Mouse (Mus musculus) forebrain, embryonic 15.5 days (tissue): ENCODE results near the gene Mrm3. TPM values are rescaled to one million over a fixed set of nuclear protein-coding genes. Genes with fewer than 3 reads are reported as not detected.

Experiments used
- ATAC-seq: fragments of 200-750 bp; cut with Nextera tagmentation; replicated peaks from 2 replicates; pipeline ENCODE4 v1.8.0; 2017; ENCODE audit warnings: mild to moderate bottlenecking, moderate TSS enrichment, moderate library complexity
- H3K27ac ChIP-seq: fragments of 300-500 bp; sonication (generic); replicated peaks from 2 replicates; pipeline ENCODE4 v1.5.1; 2015; ENCODE audit warnings: mild to moderate bottlenecking, inconsistent platforms
- H3K27me3 ChIP-seq: fragments of 300-500 bp; sonication (generic); 2 replicates; pipeline ENCODE4 v1.6.1; 2015; ENCODE audit warnings: inconsistent platforms
- H3K36me3 ChIP-seq: fragments of 300-500 bp; sonication (generic); 2 replicates; pipeline ENCODE4 v1.6.1; 2015; ENCODE audit warnings: mild to moderate bottlenecking, inconsistent platforms
- H3K4me1 ChIP-seq: fragments of 300-500 bp; sonication (generic); 2 replicates; pipeline ENCODE4 v1.6.1; 2015; ENCODE audit warnings: inconsistent platforms
- H3K4me2 ChIP-seq: fragments of 300-500 bp; sonication (generic); replicated peaks from 2 replicates; pipeline ENCODE4 v1.6.1; 2015; ENCODE audit warnings: mild to moderate bottlenecking, inconsistent platforms
- H3K4me3 ChIP-seq: fragments of 300-500 bp; sonication (generic); 2 replicates; pipeline ENCODE4 v1.5.1; 2015; ENCODE audit warnings: mild to moderate bottlenecking, inconsistent platforms
- H3K9ac ChIP-seq: fragments of 300-500 bp; sonication (generic); replicated peaks from 2 replicates; pipeline ENCODE4 v1.6.1; 2015; ENCODE audit warnings: mild to moderate bottlenecking, inconsistent platforms
- H3K9me3 ChIP-seq: fragments of 300-500 bp; sonication (generic); 2 replicates; pipeline ENCODE4 v1.6.1; 2016; ENCODE audit warnings: inconsistent platforms
- WGBS: fragments of 180-500 bp; shearing (Covaris S2); methylation state at CpG from one replicate; pipeline ENCODE4 v1.1.7; 2015; ENCODE audit warnings: mixed read lengths; 5-methylcytosine and 5-hydroxymethylcytosine counted together
- polyA plus RNA-seq: library from polyadenylated mRNA; unstranded; fragments of >200 nt; fragmentation: Nextera tagmentation; extraction: Ambion mirVana; gene quantifications from 2 replicates; pipeline ENCODE4 v1.2.1, GENCODE M21; 2015

Mrm3 gene
- polyA plus RNA-seq, 1 experiment from 2014 or later: 20.2 TPM

DNA sequence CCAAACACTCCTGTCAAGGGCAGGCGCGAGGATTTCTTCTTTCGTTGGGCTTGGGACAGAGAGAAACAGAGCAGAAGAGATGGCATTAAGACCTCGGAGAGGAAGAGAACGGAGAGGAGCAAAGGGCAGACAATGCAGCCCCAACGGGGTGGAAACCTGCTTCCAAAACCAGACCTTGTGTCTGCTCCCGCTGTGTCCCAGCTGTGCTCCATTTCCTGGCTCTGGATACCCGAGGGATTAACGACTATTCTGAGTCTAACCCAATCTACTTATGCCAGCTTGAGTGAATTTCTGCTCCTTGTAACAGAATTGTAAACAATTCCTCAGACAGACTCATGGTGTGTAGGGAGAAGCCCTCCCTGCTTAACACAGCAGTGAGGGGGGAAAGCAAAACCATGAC lies 51.3 kb downstream of the Mrm3 start:
- H3K27me3 ChIP-seq: no peaks in the 10 kb centered on the region
- peaks cover 55% of the 10 kb centered on the region for H3K4me1 ChIP-seq
- H3K4me2 ChIP-seq: no peak overlapping the region
- no peak for ATAC-seq
- no peaks in the 10 kb centered on the region for H3K9me3 ChIP-seq
- H3K27ac ChIP-seq: no peak overlapping the region
- 22% methylated on average over 9 of the region's 9 CpGs for WGBS
- H3K36me3 ChIP-seq: no peaks in the 10 kb centered on the region
- H3K9ac ChIP-seq: no peak overlapping the region
- H3K4me3 ChIP-seq: no peak overlapping the region

GRCm38 (mm10) chr11:76297252-76297651 lies 53.7 kb downstream of the Mrm3 start:
- peaks cover 45% of the 10 kb centered on the region for H3K4me1 ChIP-seq
- ATAC-seq: no peak
- no peaks in the 10 kb centered on the region for H3K9me3 ChIP-seq
- no peaks in the 10 kb centered on the region for H3K36me3 ChIP-seq
- H3K9ac ChIP-seq: no peak overlapping the region
- no peaks in the 10 kb centered on the region for H3K27me3 ChIP-seq
- H3K4me3 ChIP-seq: no peak overlapping the region
- no peak overlapping the region for H3K27ac ChIP-seq
- H3K4me2 ChIP-seq: no peak overlapping the region
- WGBS: 24% methylated on average over 9 of the region's 9 CpGs

DNA sequence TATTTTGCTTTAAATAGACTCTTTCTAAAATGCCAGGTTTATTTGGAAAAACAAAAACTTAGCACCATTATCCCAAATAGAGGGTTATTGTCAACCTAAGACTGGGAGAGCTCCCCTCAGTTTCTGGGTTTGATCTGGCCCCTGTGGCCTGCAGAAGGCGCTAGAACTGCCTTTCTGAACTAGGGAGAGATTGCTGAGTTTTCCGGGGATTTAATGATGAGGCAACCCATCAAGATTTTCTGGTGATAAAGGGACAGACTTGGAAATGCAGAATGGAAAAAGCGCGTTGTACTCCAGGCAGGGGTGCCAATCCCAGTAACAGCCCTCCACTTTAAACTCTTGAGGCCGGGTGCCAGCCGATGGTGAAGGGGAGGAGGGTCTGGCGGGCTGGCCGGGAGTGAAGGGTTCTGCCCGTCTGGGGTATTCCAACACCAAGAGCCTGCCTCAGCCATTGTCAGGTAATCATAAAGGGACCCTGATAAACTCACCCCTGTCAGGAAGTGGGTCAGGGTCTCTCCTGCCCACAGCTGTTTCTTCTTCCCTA lies 55.0 kb downstream of the Mrm3 start:
- H3K27me3 ChIP-seq: no peaks in the 10 kb centered on the region
- no peak overlapping the region for H3K4me3 ChIP-seq
- no peak overlapping the region for H3K9ac ChIP-seq
- no peaks in the 10 kb centered on the region for H3K36me3 ChIP-seq
- 51% methylated on average over 9 of the region's 9 CpGs for WGBS
- no peak for ATAC-seq
- H3K4me2 ChIP-seq: no peak overlapping the region
- no peaks in the 10 kb centered on the region for H3K9me3 ChIP-seq
- H3K27ac ChIP-seq: no peak overlapping the region
- peaks cover 35% of the 10 kb centered on the region for H3K4me1 ChIP-seq

Other genes with a start within 250 kb of the Mrm3 start
- gene 1700016K19Rik, start 243.8 kb upstream of the Mrm3 start, polyA plus RNA-seq: 2.1 and 4.1 TPM in 2 replicates
- 5.9 and 6.1 TPM in 2 replicates for gene Rflnb, start 215.9 kb upstream of the Mrm3 start, polyA plus RNA-seq
- 66.6 and 67.6 TPM in 2 replicates for gene Vps53, start 64.1 kb upstream of the Mrm3 start, polyA plus RNA-seq
- gene Fam57a, start 64.0 kb upstream of the Mrm3 start, polyA plus RNA-seq: 20.2 TPM in 2 replicates
- gene Dbil5, start 26.1 kb upstream of the Mrm3 start, polyA plus RNA-seq: not detected in 2 replicates
- 18.1 and 18.7 TPM in 2 replicates for gene Gemin4, start 26.1 kb upstream of the Mrm3 start, polyA plus RNA-seq
- gene Glod4, start within 50 bp of the Mrm3 start, polyA plus RNA-seq: 118 and 120 TPM in 2 replicates
- 15.4 and 19.9 TPM in 2 replicates for gene Nxn, start 155.4 kb downstream of the Mrm3 start, polyA plus RNA-seq
- gene Timm22, start 163.2 kb downstream of the Mrm3 start, polyA plus RNA-seq: 93.3 and 106 TPM in 2 replicates